Mouse (Mus musculus) erythroblast, embryonic 14.5 days (primary cell): ENCODE measurements around the gene Hdhd5.

Experiments used
- GATA1 ChIP-seq: IDR thresholded peaks from 2 replicates; pipeline ENCODE4 v1.6.1; 2012; ENCODE audit warnings: low read length, inconsistent platforms, mixed read lengths
- TAL1 ChIP-seq: IDR thresholded peaks from 3 replicates; pipeline ENCODE4 v1.6.1; 2012; ENCODE audit warnings: low read length, inconsistent platforms, mixed read lengths

DNA sequence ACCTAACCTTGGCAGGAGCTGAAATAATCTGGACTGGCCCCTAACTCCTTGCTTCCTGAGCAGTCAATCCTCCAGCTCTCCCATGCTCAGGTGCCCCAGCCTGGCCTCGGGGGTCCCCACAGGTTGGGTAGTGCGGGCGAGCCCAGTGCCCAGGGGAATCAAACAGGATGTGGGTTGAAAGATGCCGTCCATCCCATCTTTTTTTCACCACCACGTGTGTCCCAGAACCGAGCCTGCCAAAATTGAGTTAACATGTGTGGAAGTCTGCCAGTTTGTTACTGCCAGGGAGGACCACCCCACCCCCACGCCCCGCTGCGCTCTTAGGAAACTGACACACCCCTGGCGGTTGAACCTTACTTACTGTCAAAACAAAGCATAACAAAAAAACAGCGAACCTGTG, 67.2 kb downstream of the Hdhd5 start:
- TF ChIP-seq GATA1 (no peak), TAL1 (no peak)
